ENCODE assay signal across 17 mouse cellular contexts in genomic region chr9:107324799-107325561, GRCm38 (mm10). TPM values are rescaled to one million over a fixed set of nuclear protein-coding genes. Genes with fewer than 3 reads are reported as not detected.
DNase-seq lines count a peak whose midpoint lies in the region; ATAC-seq and TF ChIP-seq lines count a peak whose summit lies in the region.
"Had no signal": no experiment of that assay in that cellular context is flagged by ENCODE, and none has a peak within 500 bp of the region (broad histone marks: within the 10 kb centered on the region; RNA-seq: fewer than 3 reads in every experiment).

No protein-coding gene starts in this region.

- TF ChIP-seq CTCF in midbrain, postnatal 0 days (IDR thresholded peaks at IDR 0.05), result no peak

- DNase-seq in heart, adult 11 months, result peak; percentile 95
- no peak for DNase-seq in midbrain, embryonic 10.5 days (ENCODE audit: low spot score)
- DNase-seq in midbrain, postnatal 0 days (ENCODE audit: low spot score), result no peak
- DNase-seq in kidney, adult 9 months, result peak; percentile 47
- DNase-seq in forebrain, embryonic 14.5 days (ENCODE audit: low spot score), result no peak
- no peak for DNase-seq in thymus, postnatal 10 days (ENCODE audit: low spot score in 2 of 2)
- DNase-seq: cerebellum, postnatal 10 days; liver; liver, postnatal 0 days; thymus, postnatal 14 days had no signal

- no peak overlapping the region for H3K4me3 ChIP-seq in heart, embryonic 11.5 days (ENCODE audit: low read depth, low read length)
- no peak overlapping the region for H3K4me3 ChIP-seq in midbrain, embryonic 10.5 days
- no peak overlapping the region for H3K4me3 ChIP-seq in midbrain, postnatal 0 days (ENCODE audit: low read depth, low read length)
- H3K4me3 ChIP-seq in forebrain, embryonic 14.5 days (ENCODE audit: low read depth, low read length), result no peak overlapping the region
- H3K4me3 ChIP-seq: layer of hippocampus, adult 2 months; neural tube, embryonic 12.5 days had no signal

- H3K27me3 ChIP-seq in heart, embryonic 11.5 days (ENCODE audit: control insufficient read depth, insufficient read depth, low read length), result no peaks in the 10 kb centered on the region
- no peaks in the 10 kb centered on the region for H3K27me3 ChIP-seq in midbrain, embryonic 10.5 days (ENCODE audit: low read depth, poor library complexity, severe bottlenecking)
- no peaks in the 10 kb centered on the region for H3K27me3 ChIP-seq in midbrain, postnatal 0 days (ENCODE audit: insufficient read depth, low read length)
- H3K27me3 ChIP-seq in forebrain, embryonic 14.5 days (replicated peaks; ENCODE audit: control insufficient read depth, insufficient read depth, low read length), result no peaks in the 10 kb centered on the region
- H3K27me3 ChIP-seq: neural tube, embryonic 12.5 days had no signal

- no peaks in the 10 kb centered on the region; the same call in 1 of the 2 replicates for H3K4me1 ChIP-seq in heart, embryonic 11.5 days (ENCODE audit: control insufficient read depth, insufficient read depth, low read length)
- peaks cover 16% of the 10 kb centered on the region for H3K4me1 ChIP-seq in midbrain, embryonic 10.5 days
- H3K4me1 ChIP-seq in midbrain, postnatal 0 days (ENCODE audit: insufficient read depth, low read length), result no peaks in the 10 kb centered on the region
- H3K4me1 ChIP-seq in forebrain, embryonic 14.5 days (ENCODE audit: control insufficient read depth, insufficient read depth, low read length), result no peaks in the 10 kb centered on the region
- H3K4me1 ChIP-seq: neural tube, embryonic 12.5 days had no signal

- no peak overlapping the region for H3K27ac ChIP-seq in heart, embryonic 11.5 days (ENCODE audit: low read depth, low read length)
- 0 out of 2 replicates have a peak overlapping the region, but pooled peaks have one; percentile 28 for H3K27ac ChIP-seq in midbrain, embryonic 10.5 days (replicated peaks)
- no peak overlapping the region for H3K27ac ChIP-seq in midbrain, postnatal 0 days (ENCODE audit: low read depth, low read length)
- H3K27ac ChIP-seq in forebrain, embryonic 14.5 days (ENCODE audit: low read depth, low read length), result no peak overlapping the region
- H3K27ac ChIP-seq: layer of hippocampus, adult 2 months; neural tube, embryonic 12.5 days; stomach, postnatal 0 days had no signal

- peaks cover 4% of the 10 kb centered on the region; the same call in 1 of the 2 replicates for H3K36me3 ChIP-seq in heart, embryonic 11.5 days (ENCODE audit: control insufficient read depth, insufficient read depth, low read length)
- peaks cover 22% of the 10 kb centered on the region for H3K36me3 ChIP-seq in midbrain, embryonic 10.5 days
- 0 out of 2 replicates have a peak, but pooled peaks cover 8% of the 10 kb centered on the region for H3K36me3 ChIP-seq in midbrain, postnatal 0 days (ENCODE audit: insufficient read depth, low read length)
- 0 out of 2 replicates have a peak, but pooled peaks cover 7% of the 10 kb centered on the region for H3K36me3 ChIP-seq in forebrain, embryonic 14.5 days (ENCODE audit: control insufficient read depth, insufficient read depth, low read length)

- 57% methylated on average over 4 of the region's 4 CpGs for WGBS in heart, embryonic 11.5 days (ENCODE audit: insufficient replicate concordance)
- WGBS in midbrain, embryonic 10.5 days, result 56% methylated on average over 4 of the region's 4 CpGs
- 62% methylated on average over 4 of the region's 4 CpGs for WGBS in midbrain, postnatal 0 days
- WGBS in forebrain, embryonic 14.5 days, result 63% methylated on average over 4 of the region's 4 CpGs

- no peak overlapping the region for H3K4me2 ChIP-seq in heart, embryonic 11.5 days
- H3K4me2 ChIP-seq in midbrain, postnatal 0 days (ENCODE audit: low read depth, low read length, poor library complexity, severe bottlenecking), result no peak overlapping the region
- H3K4me2 ChIP-seq in forebrain, embryonic 14.5 days (ENCODE audit: low read length), result no peak overlapping the region
- H3K4me2 ChIP-seq: neural tube, embryonic 12.5 days had no signal

- no peaks in the 10 kb centered on the region for H3K9me3 ChIP-seq in heart, embryonic 11.5 days (replicated peaks; ENCODE audit: control insufficient read depth, low read length)
- H3K9me3 ChIP-seq in midbrain, embryonic 10.5 days (replicated peaks), result no peaks in the 10 kb centered on the region
- no peaks in the 10 kb centered on the region for H3K9me3 ChIP-seq in midbrain, postnatal 0 days (ENCODE audit: low read length)
- no peaks in the 10 kb centered on the region for H3K9me3 ChIP-seq in forebrain, embryonic 14.5 days (replicated peaks; ENCODE audit: control insufficient read depth, low read length)
- H3K9me3 ChIP-seq: G1E; neural tube, embryonic 12.5 days had no signal

- no peak overlapping the region for H3K9ac ChIP-seq in heart, embryonic 11.5 days (ENCODE audit: low read depth, low read length)
- H3K9ac ChIP-seq in midbrain, postnatal 0 days (replicated peaks; ENCODE audit: low read length, poor library complexity, severe bottlenecking), result no peak overlapping the region
- H3K9ac ChIP-seq in forebrain, embryonic 14.5 days (ENCODE audit: low read length), result no peak overlapping the region
- H3K9ac ChIP-seq: liver, postnatal 0 days; neural tube, embryonic 12.5 days had no signal

- ATAC-seq in heart, embryonic 11.5 days (replicated peaks; ENCODE audit: insufficient number of reproducible peaks, low FRiP score, low TSS enrichment), result no peak
- no peak for ATAC-seq in midbrain, postnatal 0 days (ENCODE audit: low FRiP score)
- no peak for ATAC-seq in forebrain, embryonic 14.5 days
- ATAC-seq: inflammation-experienced regulatory T-cells, adult 6 months; liver, postnatal 0 days had no signal

RNA-seq across cellular contexts. Expression of gene Hemk1, which starts 13.2 kb away (rescaled TPM):
- 10.6 and 12.1 TPM in 2 replicates for polyA plus RNA-seq in heart, embryonic 11.5 days (2014; fragmentation: Nextera tagmentation; extraction: Ambion mirVana)
- polyA plus RNA-seq in midbrain, embryonic 10.5 days (2016; fragmentation: Nextera tagmentation; extraction: Ambion mirVana), result 13.5 and 15.2 TPM in 2 replicates
- 15.8 and 21.3 TPM in 2 replicates for total RNA-seq in midbrain, postnatal 0 days (2014; rRNA removed)
- polyA plus RNA-seq in midbrain, postnatal 0 days (2015; fragmentation: Nextera tagmentation; extraction: Ambion mirVana), result 15.9 and 19.4 TPM in 2 replicates
- 14.0 and 15.7 TPM in 2 replicates for polyA plus RNA-seq in forebrain, embryonic 14.5 days (2014; fragmentation: Nextera tagmentation; extraction: Ambion mirVana)

RNA-seq across cellular contexts. Expression of gene 6430571L13Rik, which starts 15.4 kb away (rescaled TPM):
- polyA plus RNA-seq in heart, embryonic 11.5 days (2014; fragmentation: Nextera tagmentation; extraction: Ambion mirVana), result 0.66 and 0.92 TPM in 2 replicates
- 1.8 and 2.5 TPM in 2 replicates for polyA plus RNA-seq in midbrain, embryonic 10.5 days (2016; fragmentation: Nextera tagmentation; extraction: Ambion mirVana)
- total RNA-seq in midbrain, postnatal 0 days (2014; rRNA removed), result 11.0 and 13.6 TPM in 2 replicates
- polyA plus RNA-seq in midbrain, postnatal 0 days (2015; fragmentation: Nextera tagmentation; extraction: Ambion mirVana), result 10.4 and 11.1 TPM in 2 replicates
- polyA plus RNA-seq in forebrain, embryonic 14.5 days (2014; fragmentation: Nextera tagmentation; extraction: Ambion mirVana), result 2.0 and 2.3 TPM in 2 replicates
- total RNA-seq: monocyte, adult 5-6 weeks had no signal

RNA-seq across cellular contexts. Expression of gene Cish, which starts 29.2 kb away (rescaled TPM):
- 7.7 and 8.8 TPM in 2 replicates for polyA plus RNA-seq in heart, embryonic 11.5 days (2014; fragmentation: Nextera tagmentation; extraction: Ambion mirVana)
- polyA plus RNA-seq in midbrain, embryonic 10.5 days (2016; fragmentation: Nextera tagmentation; extraction: Ambion mirVana), result 7.3 and 7.5 TPM in 2 replicates
- 2.4 and 6.0 TPM in 2 replicates for total RNA-seq in midbrain, postnatal 0 days (2014; rRNA removed)
- polyA plus RNA-seq in midbrain, postnatal 0 days (2015; fragmentation: Nextera tagmentation; extraction: Ambion mirVana), result 6.5 and 6.7 TPM in 2 replicates
- 4.9 and 7.0 TPM in 2 replicates for polyA plus RNA-seq in forebrain, embryonic 14.5 days (2014; fragmentation: Nextera tagmentation; extraction: Ambion mirVana)

RNA-seq across cellular contexts. Expression of gene Mapkapk3, which starts 35.3 kb away (rescaled TPM):
- 5.8 and 9.0 TPM in 2 replicates for polyA plus RNA-seq in heart, embryonic 11.5 days (2014; fragmentation: Nextera tagmentation; extraction: Ambion mirVana)
- polyA plus RNA-seq in midbrain, embryonic 10.5 days (2016; fragmentation: Nextera tagmentation; extraction: Ambion mirVana), result 3.9 and 4.9 TPM in 2 replicates
- 2.3 and 3.2 TPM in 2 replicates for total RNA-seq in midbrain, postnatal 0 days (2014; rRNA removed)
- polyA plus RNA-seq in midbrain, postnatal 0 days (2015; fragmentation: Nextera tagmentation; extraction: Ambion mirVana), result 1.3 and 2.2 TPM in 2 replicates
- polyA plus RNA-seq in forebrain, embryonic 14.5 days (2014; fragmentation: Nextera tagmentation; extraction: Ambion mirVana), result 1.4 and 1.9 TPM in 2 replicates

Comparison
In these comparisons a context has a peak if more than half of its experiments do, and no peak if none do; other contexts are left out.
1. DNase-seq: peak in heart, adult 11 months (single experiment) and kidney, adult 9 months (single experiment); none in midbrain, embryonic 10.5 days (single experiment), midbrain, postnatal 0 days (single experiment), forebrain, embryonic 14.5 days (single experiment) and thymus, postnatal 10 days (0 of 2).